Mouse (Mus musculus): ENCODE measurements at regions not wholly inside any gene's neighbourhood (a gene's known extent, or its start where the extent isn't known, plus 50 kb on each side); places are given as distances from the start of the nearest gene placed in this dataset.

- no peak for TF ChIP-seq CTCF (IDR thresholded peaks at IDR 0.05; ENCODE audit: low read depth, low read length)
- no peak for TF ChIP-seq POLR2A (IDR thresholded peaks at IDR 0.05; ENCODE audit: extremely low read depth, insufficient read depth, low read length)
Observed at GRCm38 (mm10) chr10:17551869-17552268, 171.1 kb upstream of the Cited2 start.
